Mouse (Mus musculus) kidney, adult 9 months (tissue): ENCODE measurements around the gene Naa25.

Experiments
- DNase-seq: peaks from one replicate; pipeline ENCODE4 v3.0.0; 2022

Naa25 gene

GRCm38 (mm10) chr5:121453743-121454502, 56.2 kb downstream of the Naa25 start:
- DNase-seq, result no peak

GRCm38 (mm10) chr5:121454503-121454782, 56.7 kb downstream of the Naa25 start:
- peak; percentile 36 for DNase-seq

- no peak for DNase-seq
Measured at GRCm38 (mm10) chr5:121455510-121456265, 58.0 kb downstream of the Naa25 start.

GRCm38 (mm10) chr5:121461339-121462170, 63.8 kb downstream of the Naa25 start:
- DNase-seq, result no peak

GRCm38 (mm10) chr5:121462171-121462502, 64.4 kb downstream of the Naa25 start:
- DNase-seq, result no peak

GRCm38 (mm10) chr5:121462967-121463366, 65.2 kb downstream of the Naa25 start:
- DNase-seq, result peak; percentile 85

- peak; percentile 64 for DNase-seq
Measured at GRCm38 (mm10) chr5:121463601-121464250, 66.0 kb downstream of the Naa25 start.

- DNase-seq, result no peak
Measured at GRCm38 (mm10) chr5:121469566-121469965, 71.8 kb downstream of the Naa25 start.

GRCm38 (mm10) chr5:121472411-121472810, 74.7 kb downstream of the Naa25 start:
- no peak for DNase-seq

GRCm38 (mm10) chr5:121474610-121475009, 76.9 kb downstream of the Naa25 start:
- DNase-seq, result peak; percentile 40

- DNase-seq, result no peak
Measured at GRCm38 (mm10) chr5:121476040-121476439, 78.3 kb downstream of the Naa25 start.

GRCm38 (mm10) chr5:121477680-121478079, 79.9 kb downstream of the Naa25 start:
- peak; percentile 80 for DNase-seq

GRCm38 (mm10) chr5:121484801-121485200, 87.1 kb downstream of the Naa25 start:
- DNase-seq, result no peak

GRCm38 (mm10) chr5:121493305-121493704, 95.6 kb downstream of the Naa25 start:
- DNase-seq, result no peak
